Mouse (Mus musculus) hindbrain, embryonic 11.5 days (tissue): ENCODE results near the gene Rbfox1. TPM values are rescaled to one million over a fixed set of nuclear protein-coding genes. Genes with fewer than 3 reads are reported as not detected.

Experiments
- ATAC-seq: fragments of 200-750 bp; cut with Nextera tagmentation; 2 replicates; pipeline ENCODE4 v1.8.0; 2017; ENCODE audit warnings: mild to moderate bottlenecking, moderate TSS enrichment, moderate library complexity; ENCODE audit not compliant: low FRiP score
- DNase-seq: peaks from one replicate; pipeline ENCODE4 v3.0.0-alpha.2; 2015; ENCODE audit warnings: low spot score
- H3K27ac ChIP-seq: fragments of 300-500 bp; sonication (generic); 2 replicates; pipeline ENCODE4 v1.5.1; 2014; ENCODE audit warnings: mild to moderate bottlenecking, low read depth, low read length
- H3K27me3 ChIP-seq: fragments of 300-500 bp; sonication (generic); 2 replicates; pipeline ENCODE4 v1.6.1; 2014; ENCODE audit warnings: mild to moderate bottlenecking, low read length, moderate library complexity, mixed read lengths; ENCODE audit not compliant: control insufficient read depth, insufficient read depth
- H3K36me3 ChIP-seq: fragments of 300-500 bp; sonication (generic); 2 replicates; pipeline ENCODE4 v1.6.1; 2014; ENCODE audit warnings: mild to moderate bottlenecking, low read length, moderate library complexity, mixed read lengths; ENCODE audit not compliant: control insufficient read depth, insufficient read depth
- H3K4me1 ChIP-seq: fragments of 300-500 bp; sonication (generic); replicated peaks from 2 replicates; pipeline ENCODE4 v1.6.1; 2014; ENCODE audit warnings: low read length, mixed read lengths; ENCODE audit not compliant: control insufficient read depth, insufficient read depth
- H3K4me2 ChIP-seq: fragments of 300-500 bp; sonication (generic); replicated peaks from 2 replicates; pipeline ENCODE4 v1.6.1; 2014; ENCODE audit warnings: mild to moderate bottlenecking, low read depth, low read length
- H3K4me3 ChIP-seq: fragments of 300-500 bp; sonication (generic); 2 replicates; pipeline ENCODE4 v1.5.1; 2014; ENCODE audit warnings: low read depth, low read length
- H3K9ac ChIP-seq: fragments of 300-500 bp; sonication (generic); 2 replicates; pipeline ENCODE4 v1.6.1; 2014; ENCODE audit warnings: low read depth, low read length
- H3K9me3 ChIP-seq: fragments of 300-500 bp; sonication (generic); 2 replicates; pipeline ENCODE4 v1.6.1; 2016; ENCODE audit warnings: low read length; ENCODE audit not compliant: control insufficient read depth
- WGBS: fragments of 180-500 bp; shearing (Covaris S2); extraction: QIAGEN DNeasy Blood & Tissue Kit; methylation state at CpG from one replicate; pipeline ENCODE4 v1.1.7; 2014; 5-methylcytosine and 5-hydroxymethylcytosine counted together
- polyA plus RNA-seq: library from polyadenylated mRNA; unstranded; fragments of >200 nt; fragmentation: Nextera tagmentation; extraction: Ambion mirVana; gene quantifications from 2 replicates; pipeline ENCODE4 v1.2.1, GENCODE M21; 2014

The Rbfox1 gene
- polyA plus RNA-seq, 1 experiment from 2014 or later: 20.3 TPM

DNA sequence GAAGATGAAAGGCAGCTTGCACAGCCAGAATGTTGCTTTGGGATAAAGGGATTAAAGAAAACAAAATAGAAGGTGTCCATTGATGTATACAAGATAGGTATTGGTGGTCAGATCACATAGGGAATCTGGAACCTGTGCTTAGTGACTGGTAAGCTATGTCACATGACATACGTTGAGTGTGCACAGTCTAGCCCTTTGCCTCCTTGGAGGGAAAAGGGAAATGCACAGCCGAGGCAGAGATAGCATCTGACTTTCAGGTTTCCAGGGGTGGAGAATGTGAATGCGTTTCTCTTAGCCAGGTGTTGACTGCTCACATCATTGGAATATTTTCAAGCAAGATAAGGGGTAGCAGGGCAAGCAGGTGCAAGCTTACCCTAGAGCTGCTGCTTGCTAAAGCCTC lies 1230.8 kb downstream of the Rbfox1 start:
- Histone ChIP-seq H3K9me3 (no peaks in the 10 kb centered on the region), H3K36me3 (no peaks in the 10 kb centered on the region), H3K27me3 (no peaks in the 10 kb centered on the region), H3K4me1 (no peaks in the 10 kb centered on the region), H3K4me3 (no peak overlapping the region), H3K9ac (no peak overlapping the region), H3K27ac (no peak overlapping the region), H3K4me2 (no peak overlapping the region)
- no peak for ATAC-seq
- no peak for DNase-seq
- WGBS: 88% methylated on average over 3 of the region's 3 CpGs

DNA sequence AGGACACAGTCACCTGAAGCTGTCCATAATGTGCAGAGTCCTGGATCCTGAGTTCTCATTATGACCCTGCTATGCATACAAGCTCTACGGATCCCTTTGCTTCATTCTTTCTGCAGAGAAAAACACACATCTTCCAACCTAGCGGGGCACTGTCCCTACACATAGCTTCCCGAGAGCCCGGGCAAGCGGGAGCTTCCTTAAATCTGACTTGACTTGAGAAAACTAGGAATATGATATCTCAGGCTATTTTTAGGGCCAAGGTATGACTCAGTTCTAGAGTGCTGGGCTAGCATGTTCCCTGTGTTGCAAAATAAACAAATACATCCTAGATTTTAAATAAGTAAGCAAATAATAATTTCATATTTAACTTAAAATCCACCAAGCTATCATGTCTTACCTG lies 1244.4 kb downstream of the Rbfox1 start:
- H3K27ac ChIP-seq: no peak overlapping the region
- H3K4me2 ChIP-seq: no peak overlapping the region
- H3K4me1 ChIP-seq: no peaks in the 10 kb centered on the region
- H3K9me3 ChIP-seq: no peaks in the 10 kb centered on the region
- H3K36me3 ChIP-seq: no peaks in the 10 kb centered on the region
- no peaks in the 10 kb centered on the region for H3K27me3 ChIP-seq
- 94% methylated on average over 5 of the region's 5 CpGs for WGBS
- H3K4me3 ChIP-seq: no peak overlapping the region
- no peak overlapping the region for H3K9ac ChIP-seq
- ATAC-seq (no peak), DNase-seq (no peak)

DNA sequence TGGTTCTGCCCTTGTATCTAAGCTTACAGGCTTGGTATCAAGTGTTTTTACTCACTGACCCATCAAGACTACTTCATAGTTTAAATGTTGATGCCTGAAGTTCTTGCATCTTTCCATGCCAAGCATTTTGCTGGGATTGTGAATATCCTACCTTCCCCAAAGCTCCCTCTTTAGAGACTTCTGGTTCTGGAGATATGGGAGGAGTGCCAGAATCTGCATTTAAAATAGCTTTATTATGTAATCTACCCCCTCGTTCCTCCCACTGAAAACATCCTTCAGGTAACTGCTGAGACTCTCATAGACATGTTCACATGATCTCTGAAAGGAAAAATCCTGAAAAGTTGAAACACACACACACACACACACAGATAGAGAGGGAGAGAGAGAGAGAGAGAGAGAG lies 1247.3 kb downstream of the Rbfox1 start:
- H3K4me3 ChIP-seq: no peak overlapping the region
- no peaks in the 10 kb centered on the region for H3K27me3 ChIP-seq
- no peaks in the 10 kb centered on the region for H3K36me3 ChIP-seq
- H3K9ac ChIP-seq: no peak overlapping the region
- H3K27ac ChIP-seq: no peak overlapping the region
- no peaks in the 10 kb centered on the region for H3K4me1 ChIP-seq
- 97% methylated on average over 1 of the region's 1 CpGs for WGBS
- no peak for DNase-seq
- no peaks in the 10 kb centered on the region for H3K9me3 ChIP-seq
- H3K4me2 ChIP-seq: no peak overlapping the region
- ATAC-seq: no peak

DNA sequence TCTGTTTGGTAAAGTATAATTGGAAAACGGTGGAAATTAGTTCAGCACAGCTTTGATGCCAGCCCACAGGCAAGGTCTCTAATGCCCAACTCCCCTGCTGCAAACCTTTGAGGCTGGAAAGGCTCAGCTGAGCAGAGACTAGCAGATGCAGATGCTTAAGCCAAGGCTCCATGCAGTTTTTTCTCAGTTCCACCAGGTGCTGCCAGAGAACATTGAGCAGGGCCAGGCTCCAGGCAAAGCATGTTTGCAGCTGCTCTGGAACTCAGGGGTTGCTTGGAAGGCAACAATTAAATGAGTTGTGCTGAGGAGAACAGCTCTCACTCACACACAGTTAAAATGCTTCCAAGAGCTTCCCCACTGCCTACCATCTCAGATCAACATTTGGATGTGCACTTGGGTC lies 1251.8 kb downstream of the Rbfox1 start:
- no peak overlapping the region for H3K9ac ChIP-seq
- WGBS: 42% methylated on average over 1 of the region's 1 CpGs
- DNase-seq: no peak

DNA sequence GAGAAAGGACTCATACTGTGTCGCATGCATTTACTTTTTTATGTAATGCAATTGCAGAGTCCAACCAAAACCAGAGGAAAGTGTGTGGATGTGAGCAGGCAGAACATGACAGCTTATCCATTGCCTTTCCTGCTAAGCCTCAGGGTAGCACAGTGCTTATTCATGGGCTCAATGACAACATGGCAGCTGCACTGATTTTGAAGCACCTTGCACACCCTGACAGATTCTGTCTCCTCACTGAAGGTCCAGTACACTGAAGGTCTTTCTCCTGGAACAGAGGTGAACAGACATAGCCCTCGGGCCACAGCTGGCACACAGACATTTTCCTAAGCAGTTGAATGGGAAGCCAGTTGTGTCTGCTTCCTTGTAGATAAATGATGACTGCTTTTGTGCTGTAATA lies 1254.3 kb downstream of the Rbfox1 start:
- H3K27me3 ChIP-seq: no peaks in the 10 kb centered on the region
- DNase-seq: no peak
- H3K4me1 ChIP-seq: no peaks in the 10 kb centered on the region
- H3K9me3 ChIP-seq: no peaks in the 10 kb centered on the region
- no peak overlapping the region for H3K9ac ChIP-seq
- H3K36me3 ChIP-seq: no peaks in the 10 kb centered on the region
- no peak overlapping the region for H3K27ac ChIP-seq
- no peak overlapping the region for H3K4me3 ChIP-seq
- 83% methylated on average over 2 of the region's 2 CpGs for WGBS
- no peak overlapping the region for H3K4me2 ChIP-seq
- no peak for ATAC-seq

More for the DNA sequence above, 1251.8 kb downstream of the Rbfox1 start:
- Histone ChIP-seq H3K4me1 (no peaks in the 10 kb centered on the region), H3K4me3 (no peak overlapping the region), H3K27ac (no peak overlapping the region), H3K9me3 (no peaks in the 10 kb centered on the region), H3K27me3 (no peaks in the 10 kb centered on the region), H3K36me3 (no peaks in the 10 kb centered on the region), H3K4me2 (no peak overlapping the region)
- ATAC-seq: no peak

DNA sequence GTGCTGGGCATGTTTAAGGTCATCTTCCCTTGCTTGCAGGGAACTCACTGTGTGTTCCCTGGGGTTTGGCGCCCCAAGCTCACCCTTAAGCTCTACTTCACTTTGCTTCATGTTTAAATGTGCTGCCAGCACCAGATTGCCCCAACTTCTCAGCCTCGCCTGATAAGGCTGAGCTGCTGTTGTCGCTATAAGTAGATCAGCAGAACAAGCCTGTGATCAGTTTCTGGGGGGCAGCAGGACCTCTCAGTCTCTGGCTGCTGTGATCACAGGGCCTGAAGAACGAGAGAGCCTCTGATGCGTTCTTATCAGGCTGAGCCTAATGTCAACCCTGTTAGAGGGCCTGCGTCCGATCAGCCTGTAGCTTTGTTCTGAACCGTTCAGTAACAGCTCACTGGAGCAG lies 1255.8 kb downstream of the Rbfox1 start:
- Histone ChIP-seq H3K27me3 (no peaks in the 10 kb centered on the region), H3K4me3 (no peak overlapping the region), H3K4me2 (no peak overlapping the region), H3K9ac (peak overlapping the region; percentile 13; the same call in 1 of the 2 replicates), H3K9me3 (no peaks in the 10 kb centered on the region), H3K36me3 (no peaks in the 10 kb centered on the region), H3K4me1 (peaks cover 2% of the 10 kb centered on the region; the same call in 1 of the 2 replicates), H3K27ac (no peak overlapping the region)
- DNase-seq (no peak), ATAC-seq (no peak)
- WGBS: 58% methylated on average over 8 of the region's 8 CpGs

DNA sequence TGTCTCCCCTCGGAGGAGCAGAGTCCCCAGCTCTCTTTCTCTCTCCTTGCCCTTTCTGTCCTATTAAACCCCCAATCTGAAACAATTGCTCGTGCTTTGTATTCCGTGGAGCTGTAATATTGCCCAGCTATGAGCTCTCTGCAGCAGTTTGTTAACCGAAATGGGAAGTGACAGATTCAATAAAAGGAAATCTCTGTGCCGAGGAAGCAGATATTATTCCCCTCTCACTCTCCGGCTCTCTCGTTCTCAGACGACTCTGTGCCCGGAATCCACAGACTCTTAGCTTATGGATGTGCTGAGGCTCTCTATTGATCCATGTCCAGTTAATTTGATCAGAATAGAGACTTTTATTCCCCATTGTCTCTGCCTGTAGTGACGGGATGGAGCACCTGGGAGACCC lies 1260.3 kb downstream of the Rbfox1 start:
- H3K36me3 ChIP-seq: no peaks in the 10 kb centered on the region
- WGBS: 38% methylated on average over 10 of the region's 10 CpGs
- H3K9ac ChIP-seq: peak overlapping the region; percentile 20; the same call in 1 of the 2 replicates
- H3K27ac ChIP-seq: peak overlapping the region; percentile 61
- no peak for DNase-seq
- no peak overlapping the region for H3K4me3 ChIP-seq
- peaks cover 6% of the 10 kb centered on the region for H3K4me1 ChIP-seq
- no peak for ATAC-seq
- no peaks in the 10 kb centered on the region for H3K27me3 ChIP-seq
- no peak overlapping the region for H3K4me2 ChIP-seq
- H3K9me3 ChIP-seq: no peaks in the 10 kb centered on the region

DNA sequence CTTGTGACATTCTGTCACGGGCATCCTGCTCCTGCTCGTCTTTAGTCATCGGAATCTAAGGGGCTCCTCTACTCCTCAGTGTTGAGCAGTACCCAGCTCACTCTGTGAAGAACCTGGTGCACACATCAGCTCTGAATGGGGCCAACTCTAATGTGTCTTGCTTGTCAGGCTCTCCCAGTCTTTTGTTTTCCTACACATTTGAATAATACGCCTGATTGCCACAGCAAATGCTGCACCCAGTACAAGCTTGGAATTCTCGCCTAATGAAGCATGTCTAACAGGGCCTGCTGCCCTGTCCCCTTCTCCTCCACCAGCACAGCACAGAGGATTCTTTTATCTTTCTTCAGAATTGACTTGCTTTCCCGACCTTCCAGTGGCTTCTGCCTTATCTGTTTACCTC lies 1261.3 kb downstream of the Rbfox1 start:
- Histone ChIP-seq H3K9ac (no peak overlapping the region), H3K4me2 (no peak overlapping the region), H3K9me3 (no peaks in the 10 kb centered on the region), H3K27ac (peak overlapping the region; percentile 34), H3K4me3 (no peak overlapping the region), H3K27me3 (no peaks in the 10 kb centered on the region), H3K4me1 (peaks cover 6% of the 10 kb centered on the region), H3K36me3 (no peaks in the 10 kb centered on the region)
- peak; percentile 64 for DNase-seq
- 16% methylated on average over 6 of the region's 6 CpGs for WGBS
- peak; percentile 86 for ATAC-seq

DNA sequence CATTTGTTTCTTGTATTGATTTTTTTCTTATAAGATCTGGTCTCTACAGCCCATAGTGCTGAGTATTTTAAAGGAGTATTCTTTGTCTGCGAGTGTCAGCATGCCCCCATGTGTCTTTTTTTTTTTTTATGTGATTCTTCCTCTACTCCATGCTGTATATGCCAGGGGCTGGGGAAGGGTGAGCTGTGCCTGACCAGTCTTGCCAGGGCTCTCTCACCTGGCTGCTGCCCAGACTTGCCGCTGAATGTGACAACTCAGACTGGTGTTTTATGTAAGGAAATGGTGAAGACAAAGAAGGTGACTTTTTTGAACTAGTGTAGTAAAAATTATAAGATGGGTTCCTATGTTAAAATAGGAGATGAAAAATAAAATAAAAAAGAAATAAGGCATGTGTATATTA lies 1262.7 kb downstream of the Rbfox1 start:
- H3K4me3 ChIP-seq: no peak overlapping the region
- no peaks in the 10 kb centered on the region for H3K27me3 ChIP-seq
- no peak overlapping the region for H3K9ac ChIP-seq
- ATAC-seq (no peak), DNase-seq (no peak)
- no peak overlapping the region for H3K27ac ChIP-seq
- H3K9me3 ChIP-seq: no peaks in the 10 kb centered on the region
- H3K36me3 ChIP-seq: no peaks in the 10 kb centered on the region
- no peak overlapping the region for H3K4me2 ChIP-seq
- WGBS: 61% methylated on average over 2 of the region's 2 CpGs
- H3K4me1 ChIP-seq: peaks cover 6% of the 10 kb centered on the region
